Mouse (Mus musculus) CH12.LX (cell line): ENCODE measurements around the gene Rhobtb3. TPM values are rescaled to one million over a fixed set of nuclear protein-coding genes. Genes with fewer than 3 reads are reported as not detected.
"Not testable (repeated sequence)": the region's sequence is repeated elsewhere in the genome, so short reads cannot be mapped to it uniquely, and the experiment has no call there.

Experiments
- DNase-seq: peaks from one replicate; pipeline ENCODE4 v3.0.0-alpha.2; 2013; ENCODE audit errors: extremely low read depth
- H3K27ac ChIP-seq: 2 replicates; pipeline ENCODE4 v1.5.1; 2012; ENCODE audit warnings: low read depth, mild to moderate bottlenecking, control low read depth, moderate library complexity; ENCODE audit not compliant: insufficient read depth
- H3K27me3 ChIP-seq: replicated peaks from 2 replicates; pipeline ENCODE3; 2012; ENCODE audit warnings: inconsistent platforms
- H3K36me3 ChIP-seq, 2 experiments: replicated peaks in 1 of 2; 2 replicates each; pipeline versions ENCODE3 to v1.6.1; 2012; ENCODE audit warnings: inconsistent platforms in 1 of 2, low read length in 1 of 2, mild to moderate bottlenecking in 1 of 2, mixed read lengths in 1 of 2, moderate library complexity in 1 of 2; ENCODE audit not compliant: control insufficient read depth in 1 of 2, insufficient read depth in 1 of 2
- H3K4me1 ChIP-seq, 2 experiments: 2 replicates each; pipeline ENCODE4 v1.6.1; 2012; ENCODE audit warnings: inconsistent platforms in 1 of 2, moderate library complexity in 1 of 2; ENCODE audit not compliant: insufficient read depth in 2 of 2, control insufficient read depth in 1 of 2
- H3K4me2 ChIP-seq: 2 replicates; pipeline ENCODE4 v1.6.1; 2012; ENCODE audit warnings: low read depth, mild to moderate bottlenecking, control low read depth; ENCODE audit not compliant: poor library complexity, insufficient read depth, severe bottlenecking
- H3K4me3 ChIP-seq, 3 experiments: fragments of 150-350 bp in 1 of 3; sonication (generic) in 1 of 3; replicated peaks in 1 of 3; 2 replicates each; pipeline versions ENCODE3 to v1.5.1; 2011 to 2012; ENCODE audit warnings: low read depth in 2 of 3, low read length in 2 of 3, mild to moderate bottlenecking in 2 of 3, moderate library complexity in 2 of 3, control low read depth in 1 of 3, improper control_type of control experiment in 1 of 3, inconsistent platforms in 1 of 3, mixed read lengths in 1 of 3; ENCODE audit not compliant: poor library complexity in 1 of 3
- H3K79me2 ChIP-seq: replicated peaks from 2 replicates; pipeline ENCODE4 v1.6.1; 2012; ENCODE audit warnings: mild to moderate bottlenecking, moderate library complexity; ENCODE audit not compliant: control insufficient read depth, poor library complexity, insufficient read depth, severe bottlenecking; ENCODE audit errors: extremely low read depth
- H3K9ac ChIP-seq: 2 replicates; pipeline ENCODE4 v1.6.1; 2012; ENCODE audit warnings: low read depth, mild to moderate bottlenecking, control low read depth, moderate library complexity; ENCODE audit not compliant: insufficient read depth
- H3K9me3 ChIP-seq: replicated peaks from 2 replicates; pipeline ENCODE3; 2012; ENCODE audit warnings: low read length, inconsistent platforms, mixed read lengths
- CHD1 ChIP-seq: IDR thresholded peaks from 2 replicates; pipeline ENCODE4 v1.6.1; 2012; ENCODE audit warnings: low read depth, low read length, improper control_type of control experiment, inconsistent platforms
- CHD2 ChIP-seq: IDR thresholded peaks from 2 replicates; pipeline ENCODE4 v1.6.1; 2011; ENCODE audit warnings: low read length, improper control_type of control experiment
- CTCF ChIP-seq, 2 experiments: IDR thresholded peaks in 1 of 2; conservative IDR thresholded peaks in 1 of 2; 2 replicates each; pipeline ENCODE4 v1.5.1; 2011 to 2012; ENCODE audit warnings: low read depth in 2 of 2, low read length in 2 of 2, improper control_type of control experiment in 1 of 2, inconsistent platforms in 1 of 2, mild to moderate bottlenecking in 1 of 2, moderate library complexity in 1 of 2
- E2F4 ChIP-seq: IDR thresholded peaks from 2 replicates; pipeline ENCODE4 v1.6.1; 2011; ENCODE audit warnings: low read depth, low read length, improper control_type of control experiment; ENCODE audit not compliant: insufficient replicate concordance
- EP300 ChIP-seq: IDR thresholded peaks from 2 replicates; pipeline ENCODE4 v1.6.1; 2011; ENCODE audit warnings: low read length, improper control_type of control experiment
- GABPA ChIP-seq: IDR thresholded peaks from 2 replicates; pipeline ENCODE4 v1.6.1; 2012; ENCODE audit warnings: low read depth, low read length, improper control_type of control experiment, inconsistent platforms; ENCODE audit not compliant: insufficient replicate concordance
- HCFC1 ChIP-seq: IDR thresholded peaks from 2 replicates; pipeline ENCODE4 v1.6.1; 2012; ENCODE audit warnings: low read depth, mild to moderate bottlenecking, inconsistent platforms, low read length, improper control_type of control experiment
- IRF4 ChIP-seq: IDR thresholded peaks from 2 replicates; pipeline ENCODE4 v1.6.1; 2014; ENCODE audit warnings: low read depth, mild to moderate bottlenecking, inconsistent platforms, low read length, improper control_type of control experiment
- JUN ChIP-seq: IDR thresholded peaks from 2 replicates; pipeline ENCODE4 v1.6.1; 2011; ENCODE audit warnings: low read depth, mild to moderate bottlenecking, low read length, improper control_type of control experiment, moderate library complexity; ENCODE audit not compliant: insufficient read depth
- MAFK ChIP-seq: IDR thresholded peaks from 2 replicates; pipeline ENCODE4 v1.6.1; 2011; ENCODE audit warnings: low read length, improper control_type of control experiment; ENCODE audit not compliant: insufficient replicate concordance
- MAZ ChIP-seq: IDR thresholded peaks from 2 replicates; pipeline ENCODE4 v1.6.1; 2012; ENCODE audit warnings: low read depth, mild to moderate bottlenecking, inconsistent platforms, low read length, improper control_type of control experiment, moderate library complexity
- NELFE ChIP-seq: IDR thresholded peaks from 2 replicates; pipeline ENCODE4 v1.6.1; 2011; ENCODE audit warnings: low read depth, low read length, improper control_type of control experiment
- NRF1 ChIP-seq: IDR thresholded peaks from 2 replicates; pipeline ENCODE4 v1.6.1; 2014; ENCODE audit warnings: low read depth, mild to moderate bottlenecking, inconsistent platforms, low read length, improper control_type of control experiment, moderate library complexity
- POLR2AphosphoS2 ChIP-seq: IDR thresholded peaks from 2 replicates; pipeline ENCODE4 v1.6.1; 2011; ENCODE audit warnings: low read depth, low read length, improper control_type of control experiment
- TCF12 ChIP-seq: IDR thresholded peaks from 2 replicates; pipeline ENCODE4 v1.6.1; 2014; ENCODE audit warnings: low read depth, mild to moderate bottlenecking, inconsistent platforms, low read length, improper control_type of control experiment
- USF2 ChIP-seq: conservative IDR thresholded peaks from 2 replicates; pipeline ENCODE4 v1.6.1; 2011; ENCODE audit warnings: low read depth, low read length, improper control_type of control experiment
- ZC3H11A ChIP-seq: IDR thresholded peaks from 2 replicates; pipeline ENCODE4 v1.6.1; 2012; ENCODE audit warnings: low read depth, mild to moderate bottlenecking, inconsistent platforms, low read length, improper control_type of control experiment
- ZKSCAN1 ChIP-seq: IDR thresholded peaks from 2 replicates; pipeline ENCODE4 v1.6.1; 2012; ENCODE audit warnings: low read depth, inconsistent platforms, low read length, improper control_type of control experiment, borderline replicate concordance
- dilution Hi-C: fragments of 300-500 bp; cut with MboI; formaldehyde crosslinking; loops from 2 replicates; pipeline ENCODE4 v1.14.3; 2020; ENCODE audit warnings: low sequenced_read_pairs; ENCODE audit not compliant: extremely low pct_unique_long_range_greater_than_20kb, extremely low pct_ligation_motif_present
- in situ Hi-C: fragments of 300-500 bp; cut with MboI; formaldehyde crosslinking; loops from 3 replicates; pipeline ENCODE4 v1.14.3; 2019; ENCODE audit warnings: low sequenced_read_pairs, low pct_ligation_motif_present, low pct_unique_long_range_greater_than_20kb, mixed read lengths
- polyA plus RNA-seq: library from polyadenylated mRNA; unstranded; fragments of >175 nt; gene quantifications from 2 replicates; pipeline ENCODE4 v1.2.1, GENCODE M21; 2012; ENCODE audit warnings: low read depth; ENCODE audit not compliant: insufficient read length
- total RNA-seq, 2 experiments: library from RNA; depleted of rRNA; stranded (reverse); fragments of 300-350 nt in 1 of 2; fragments of >200 nt in 1 of 2; gene quantifications; 2 replicates each; pipeline ENCODE4 v1.2.3; 2012 to 2014

Rhobtb3 gene
- total and polyA plus RNA-seq, 3 experiments: 2.0 to 3.6 (median 3.4) TPM

GRCm38 (mm10) chr13:75823201-75823600, 120.5 kb downstream of the Rhobtb3 start:
- TF ChIP-seq NELFE: no peak
- no peak for TF ChIP-seq CHD2
- TF ChIP-seq HCFC1: no peak
- TF ChIP-seq POLR2AphosphoS2: no peak
- no peak for TF ChIP-seq MAFK
- TF ChIP-seq TCF12: no peak
- no peak for TF ChIP-seq NRF1
- TF ChIP-seq EP300: no peak
- no peak for TF ChIP-seq E2F4
- no peak for TF ChIP-seq ZKSCAN1
- TF ChIP-seq USF2: no peak
- TF ChIP-seq CTCF (conservative IDR thresholded peaks at IDR 0.05 in 1 of 2, IDR thresholded peaks at IDR 0.05 in 1 of 2; ENCODE audit: low read depth in 2 of 2, low read length in 2 of 2): no peak
- no peak for TF ChIP-seq ZC3H11A
- TF ChIP-seq CHD1: no peak
- TF ChIP-seq GABPA: no peak
- no peak for TF ChIP-seq JUN
- no peak for TF ChIP-seq IRF4
- no peak for TF ChIP-seq MAZ
- TF ChIP-seq, all 38 proteins: peak for 0
- no peak overlapping the region for H3K4me3 ChIP-seq
- DNase-seq: no peak
- no peaks in the 10 kb centered on the region for H3K36me3 ChIP-seq
- no peaks in the 10 kb centered on the region for H3K79me2 ChIP-seq
- no peak overlapping the region for H3K27ac ChIP-seq
- H3K27me3 ChIP-seq: no peaks in the 10 kb centered on the region
- dilution Hi-C loops: no loop called here
- no peaks in the 10 kb centered on the region for H3K9me3 ChIP-seq
- no peak overlapping the region for H3K4me2 ChIP-seq
- no peak overlapping the region for H3K9ac ChIP-seq
- peaks cover 0 to 7% of the 10 kb centered on the region in 2 experiments; a peak in 2 of 4 replicates for H3K4me1 ChIP-seq
- in situ Hi-C loops: no loop called here

- DNase-seq, H3K27ac ChIP-seq, H3K4me1 ChIP-seq, H3K9ac ChIP-seq, H3K27me3 ChIP-seq, H3K79me2 ChIP-seq, H3K9me3 ChIP-seq, in situ Hi-C loops, H3K4me2 ChIP-seq, dilution Hi-C loops, H3K4me3 ChIP-seq, H3K36me3 ChIP-seq: not testable (repeated sequence)
Observed at GRCm38 (mm10) chr13:75822366-75822765, 121.4 kb downstream of the Rhobtb3 start.
